Mouse (Mus musculus) cerebellum, adult 2 months (tissue): ENCODE measurements around the gene Pdlim5.
A peak's percentile ranks its signal among the peaks of the same experiment; 100 is the strongest.

ENCODE experiments used
- CTCF ChIP-seq: fragments of 200-500 bp; IDR thresholded peaks from 2 replicates; pipeline ENCODE4 v1.5.1; 2011; ENCODE audit warnings: low read depth, mild to moderate bottlenecking, control low read depth, low read length, moderate library complexity, borderline replicate concordance; ENCODE audit not compliant: insufficient read depth
- POLR2A ChIP-seq: fragments of 200-500 bp; IDR thresholded peaks from 2 replicates; pipeline ENCODE4 v1.6.1; 2011; ENCODE audit warnings: low read length, control low read depth, borderline replicate concordance; ENCODE audit not compliant: insufficient read depth

GRCm38 (mm10) chr3:142294616-142295286, 100.7 kb downstream of the Pdlim5 start:
- TF ChIP-seq CTCF = peak; percentile 52; the same call in 1 of the 2 replicates
- TF ChIP-seq POLR2A = no peak
